Mouse (Mus musculus): Measurements from ENCODE around the gene Gm6685.
"Not testable (repeated sequence)": the region's sequence is repeated elsewhere in the genome, so short reads cannot be mapped to it uniquely, and the experiment has no call there.

Gene Gm6685

GRCm38 (mm10) chr11:28339224-28340150 is at the start of gene Gm6685:
TSS of gene Gm6685 (minus strand) at chr11:28339867.
- not testable (repeated sequence) for DNase-seq (ENCODE audit: extremely low read depth, insufficient read length, low spot score)

GRCm38 (mm10) chr11:28375891-28376290 is 36.2 kb upstream of the Gm6685 start:
- no peak for DNase-seq (ENCODE audit: extremely low read depth, insufficient read length, low spot score)

DNA sequence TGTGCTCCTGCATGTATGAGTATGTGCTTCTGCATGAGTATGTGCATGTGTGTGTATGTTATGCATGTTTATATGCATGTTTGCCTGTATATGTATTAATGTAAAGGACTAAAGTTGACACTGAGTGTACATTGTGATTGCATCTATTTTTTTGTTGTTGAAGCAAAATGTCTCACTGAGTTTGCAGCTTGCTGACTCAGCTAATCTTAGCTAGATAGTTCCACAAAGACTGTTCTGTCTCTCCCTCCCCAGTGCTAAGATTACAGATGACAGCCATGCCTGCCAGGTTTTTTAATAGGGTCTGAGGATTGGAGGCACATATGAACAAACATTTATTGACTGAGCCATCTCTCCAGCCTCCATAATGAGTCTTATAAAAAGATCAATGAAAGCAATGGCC is 35.0 kb upstream of the Gm6685 start:
- no peak for DNase-seq (ENCODE audit: extremely low read depth, insufficient read length, low spot score)

- not testable (repeated sequence) for DNase-seq (ENCODE audit: extremely low read depth, insufficient read length, low spot score)
Measured at GRCm38 (mm10) chr11:28371381-28371780, 31.7 kb upstream of the Gm6685 start.

GRCm38 (mm10) chr11:28365929-28366244 is 26.2 kb upstream of the Gm6685 start:
- no peak for DNase-seq (ENCODE audit: extremely low read depth, insufficient read length, low spot score)

GRCm38 (mm10) chr11:28365209-28365928 is 25.7 kb upstream of the Gm6685 start:
- DNase-seq (ENCODE audit: extremely low read depth, insufficient read length, low spot score), result no peak

DNA sequence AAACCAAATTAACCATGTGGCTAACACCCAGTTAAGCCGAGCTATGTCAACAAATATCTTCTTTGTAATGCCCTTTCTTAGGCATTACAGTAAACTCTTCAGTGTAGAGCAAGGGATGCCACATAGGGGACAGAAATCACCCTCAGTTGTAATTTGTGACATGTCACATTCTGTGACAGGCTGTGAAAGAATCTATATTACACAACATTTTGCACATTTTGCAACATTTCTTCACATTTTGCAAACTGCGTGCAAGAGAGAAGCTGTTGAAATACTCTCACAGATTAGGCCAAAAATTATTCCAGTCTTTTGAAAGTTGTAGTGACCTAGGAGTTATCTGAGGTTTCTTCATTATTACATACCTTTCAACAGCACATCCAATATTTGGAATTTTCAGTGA is 3.8 kb upstream of the Gm6685 start:
- DNase-seq (ENCODE audit: extremely low read depth, insufficient read length, low spot score), result no peak

GRCm38 (mm10) chr11:28341887-28342286 is 2.2 kb upstream of the Gm6685 start:
- no peak for DNase-seq (ENCODE audit: extremely low read depth, insufficient read length, low spot score)

DNA sequence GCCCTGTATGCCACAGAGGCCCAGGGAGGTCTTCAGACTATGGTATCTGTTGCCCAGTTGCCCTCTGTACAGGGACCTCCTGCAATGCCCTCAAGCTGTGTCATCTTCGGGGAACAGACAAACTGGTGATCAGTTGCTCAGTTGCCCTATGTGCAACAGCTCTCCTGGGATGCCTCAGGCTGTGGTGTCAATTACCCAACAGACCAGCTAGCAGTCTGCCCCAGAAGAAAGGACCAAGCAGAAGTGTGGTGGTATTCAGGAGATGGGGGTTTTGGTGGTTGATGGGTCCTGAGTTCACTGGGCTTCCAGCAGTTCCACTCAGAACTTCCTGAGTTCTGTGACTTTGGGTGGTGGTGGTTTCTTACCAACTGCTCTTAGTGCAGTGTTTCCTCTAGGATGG is 11.8 kb downstream of the Gm6685 start:
- no peak for DNase-seq (ENCODE audit: extremely low read depth, insufficient read length, low spot score)

DNA sequence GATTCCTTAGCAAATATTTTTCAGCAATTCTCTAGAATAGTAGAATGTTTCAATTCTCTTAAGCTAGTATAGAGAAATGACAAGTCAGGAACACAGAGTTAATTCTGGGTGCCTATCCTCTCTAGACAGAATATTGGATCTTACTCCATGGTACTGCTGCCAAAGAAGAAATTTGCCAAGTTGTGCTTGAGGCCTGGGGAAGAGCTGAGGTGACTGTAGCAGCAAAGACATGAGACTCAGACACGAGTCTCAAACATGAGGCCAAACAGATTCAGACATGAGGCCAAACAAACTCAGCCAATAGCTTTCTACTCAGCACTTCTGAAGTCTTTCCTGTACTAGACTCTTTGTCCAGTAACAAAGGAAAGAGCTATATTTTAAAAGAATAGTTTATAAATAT is 26.3 kb downstream of the Gm6685 start:
- DNase-seq (ENCODE audit: extremely low read depth, insufficient read length, low spot score), result no peak

GRCm38 (mm10) chr11:28307723-28308122 is 31.9 kb downstream of the Gm6685 start:
- no peak for DNase-seq (ENCODE audit: extremely low read depth, insufficient read length, low spot score)

DNA sequence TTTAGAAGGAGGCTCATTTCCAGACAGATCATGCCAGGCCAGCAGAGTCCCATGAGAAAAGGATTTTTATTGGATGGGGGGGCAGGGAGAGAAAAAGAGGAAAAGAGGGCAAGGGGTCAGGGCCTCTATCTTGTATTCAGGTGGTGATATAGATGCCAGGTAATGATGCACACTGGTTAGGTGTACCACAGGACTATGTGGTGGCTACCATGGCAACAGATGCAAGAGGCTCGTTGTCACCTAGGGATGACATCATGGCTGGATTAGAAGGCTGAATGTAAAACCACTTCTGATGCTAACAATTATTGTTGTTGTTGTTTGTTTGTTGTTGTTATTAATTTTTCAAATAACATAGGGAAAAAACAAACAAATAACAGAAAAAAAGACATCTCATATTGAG is 49.2 kb downstream of the Gm6685 start:
- no peak for DNase-seq (ENCODE audit: extremely low read depth, insufficient read length, low spot score)

Data from 3134 (cell line).